Mouse (Mus musculus): ENCODE results near the gene Tmem235.
"Not testable (repeated sequence)": the region's sequence is repeated elsewhere in the genome, so short reads cannot be mapped to it uniquely, and the experiment has no call there.

Gene Tmem235

GRCm38 (mm10) chr11:117860601-117861000 lies at the start of gene Tmem235:
Tmem235 (plus strand) TSS chr11:117860752.
- DNase-seq (ENCODE audit: extremely low read depth, low read depth), result no peak

GRCm38 (mm10) chr11:117813867-117814266 lies 46.7 kb upstream of the Tmem235 start:
- DNase-seq (ENCODE audit: extremely low read depth, low read depth), result no peak

- DNase-seq (ENCODE audit: extremely low read depth, low read depth), result no peak
Observed at GRCm38 (mm10) chr11:117814704-117815366, 45.7 kb upstream of the Tmem235 start.

- not testable (repeated sequence) for DNase-seq (ENCODE audit: extremely low read depth, low read depth)
Observed at GRCm38 (mm10) chr11:117815850-117816249, 44.7 kb upstream of the Tmem235 start.

GRCm38 (mm10) chr11:117816389-117816996 lies 44.1 kb upstream of the Tmem235 start:
- no peak for DNase-seq (ENCODE audit: extremely low read depth, low read depth)

- DNase-seq (ENCODE audit: extremely low read depth, low read depth), result no peak
Observed at GRCm38 (mm10) chr11:117819095-117819494, 41.5 kb upstream of the Tmem235 start.

- DNase-seq (ENCODE audit: extremely low read depth, low read depth), result no peak
Observed at GRCm38 (mm10) chr11:117820173-117820572, 40.4 kb upstream of the Tmem235 start.

GRCm38 (mm10) chr11:117821868-117822267 lies 38.7 kb upstream of the Tmem235 start:
- no peak for DNase-seq (ENCODE audit: extremely low read depth, low read depth)

- no peak for DNase-seq (ENCODE audit: extremely low read depth, low read depth)
Observed at GRCm38 (mm10) chr11:117822728-117823241, 37.8 kb upstream of the Tmem235 start.

- no peak for DNase-seq (ENCODE audit: extremely low read depth, low read depth)
Observed at GRCm38 (mm10) chr11:117823411-117823810, 37.1 kb upstream of the Tmem235 start.

GRCm38 (mm10) chr11:117824060-117824969 lies 36.2 kb upstream of the Tmem235 start:
- DNase-seq (ENCODE audit: extremely low read depth, low read depth), result peak; percentile 58

GRCm38 (mm10) chr11:117825333-117826101 lies 35.0 kb upstream of the Tmem235 start, which contains the start of the genes Afmid and Tk1:
Afmid (plus strand) TSS chr11:117825924.
Tk1 (minus strand) TSS chr11:117826092.
- DNase-seq (ENCODE audit: extremely low read depth, low read depth), result peak; percentile 80

- no peak for DNase-seq (ENCODE audit: extremely low read depth, low read depth)
Observed at GRCm38 (mm10) chr11:117826164-117826563, 34.4 kb upstream of the Tmem235 start.

GRCm38 (mm10) chr11:117826916-117827315 lies 33.6 kb upstream of the Tmem235 start:
- no peak for DNase-seq (ENCODE audit: extremely low read depth, low read depth)

- DNase-seq (ENCODE audit: extremely low read depth, low read depth), result no peak
Observed at GRCm38 (mm10) chr11:117827386-117827785, 33.2 kb upstream of the Tmem235 start.

- DNase-seq (ENCODE audit: extremely low read depth, low read depth), result no peak
Observed at GRCm38 (mm10) chr11:117828149-117828887, 32.2 kb upstream of the Tmem235 start.

GRCm38 (mm10) chr11:117828888-117829604 lies 31.5 kb upstream of the Tmem235 start:
- DNase-seq (ENCODE audit: extremely low read depth, low read depth), result peak; percentile 83

GRCm38 (mm10) chr11:117829671-117830215 lies 30.8 kb upstream of the Tmem235 start:
- DNase-seq (ENCODE audit: extremely low read depth, low read depth), result no peak

GRCm38 (mm10) chr11:117830401-117830800 lies 30.2 kb upstream of the Tmem235 start:
- peak; percentile 50 for DNase-seq (ENCODE audit: extremely low read depth, low read depth)

Data from MEL-GATA-1-ER (cell line).